Mouse (Mus musculus) adrenal gland, adult (tissue): ENCODE data around the gene Gm20388.

Source experiments
- DNase-seq, 2 experiments: peaks; one replicate each; pipeline ENCODE4 v3.0.0; 2022 to 2023; ENCODE audit warnings: low spot score in 1 of 2; ENCODE audit not compliant: inconsistent age in 2 of 2

The Gm20388 gene

GRCm38 (mm10) chr8:121249433-121249832, 1338.8 kb downstream of the Gm20388 start:
- DNase-seq: no peak

- DNase-seq: no peak
These were observed 1340.4 kb downstream of the Gm20388 start for GRCm38 (mm10) chr8:121251089-121251488.

- peak; percentile 86 to 91 for DNase-seq
These were observed 1345.2 kb downstream of the Gm20388 start for GRCm38 (mm10) chr8:121255727-121256265.

GRCm38 (mm10) chr8:121258126-121258792, 1347.6 kb downstream of the Gm20388 start:
- DNase-seq: peak; percentile 60 to 78

GRCm38 (mm10) chr8:121262728-121263389, 1352.2 kb downstream of the Gm20388 start:
- DNase-seq: peak; percentile 70 to 79

- no peak for DNase-seq
These were observed 1352.7 kb downstream of the Gm20388 start for GRCm38 (mm10) chr8:121263390-121263775.

GRCm38 (mm10) chr8:121264260-121264659, 1353.6 kb downstream of the Gm20388 start:
- no peak for DNase-seq

GRCm38 (mm10) chr8:121271542-121271941, 1360.9 kb downstream of the Gm20388 start:
- no peak for DNase-seq

- no peak for DNase-seq
These were observed 1362.6 kb downstream of the Gm20388 start for GRCm38 (mm10) chr8:121273195-121273594.

GRCm38 (mm10) chr8:121273620-121274019, 1363.0 kb downstream of the Gm20388 start:
- DNase-seq: no peak

GRCm38 (mm10) chr8:121280414-121280813, 1369.8 kb downstream of the Gm20388 start:
- no peak for DNase-seq

GRCm38 (mm10) chr8:121289346-121289745, 1378.7 kb downstream of the Gm20388 start:
- no peak for DNase-seq

- no peak for DNase-seq
These were observed 1379.9 kb downstream of the Gm20388 start for GRCm38 (mm10) chr8:121290547-121290946.

GRCm38 (mm10) chr8:121293418-121293817, 1382.8 kb downstream of the Gm20388 start:
- DNase-seq: no peak

GRCm38 (mm10) chr8:121294234-121295108, 1383.8 kb downstream of the Gm20388 start:
- peak in 1 of 2 experiments; percentile 35 for DNase-seq

- no peak for DNase-seq
These were observed 1385.4 kb downstream of the Gm20388 start for GRCm38 (mm10) chr8:121296082-121296481.

- no peak for DNase-seq
These were observed 1386.0 kb downstream of the Gm20388 start for GRCm38 (mm10) chr8:121296597-121296996.

GRCm38 (mm10) chr8:121297299-121297698, 1386.7 kb downstream of the Gm20388 start:
- no peak for DNase-seq

- no peak for DNase-seq
These were observed 1389.4 kb downstream of the Gm20388 start for GRCm38 (mm10) chr8:121300066-121300465.

GRCm38 (mm10) chr8:121300501-121301411, 1390.1 kb downstream of the Gm20388 start:
- DNase-seq: peak in 1 of 2 experiments; percentile 30
